Mouse (Mus musculus) small intestine, adult 2 months (tissue): ENCODE measurements around the gene Mmp25. TPM values are rescaled to one million over a fixed set of nuclear protein-coding genes. Genes with fewer than 3 reads are reported as not detected.

ENCODE experiments used
- H3K27ac ChIP-seq: fragments of 200-500 bp; 2 replicates; pipeline ENCODE4 v1.5.1; 2012; ENCODE audit warnings: low read depth, low read length, control low read depth, inconsistent platforms; ENCODE audit not compliant: insufficient read depth
- H3K27me3 ChIP-seq: fragments of 200-500 bp; 2 replicates; pipeline ENCODE4 v1.6.1; 2012; ENCODE audit warnings: mild to moderate bottlenecking, moderate library complexity, low read length, inconsistent platforms; ENCODE audit not compliant: control insufficient read depth, insufficient read depth
- H3K36me3 ChIP-seq: fragments of 200-500 bp; 2 replicates; pipeline ENCODE4 v1.6.1; 2012; ENCODE audit warnings: mild to moderate bottlenecking, low read length, control low read depth, inconsistent platforms; ENCODE audit not compliant: control insufficient read depth, insufficient read depth
- H3K4me1 ChIP-seq: fragments of 200-500 bp; 2 replicates; pipeline ENCODE4 v1.6.1; 2012; ENCODE audit warnings: low read length, inconsistent platforms, mixed read lengths; ENCODE audit not compliant: control insufficient read depth, insufficient read depth, insufficient read length
- H3K4me3 ChIP-seq: fragments of 200-500 bp; 2 replicates; pipeline ENCODE4 v1.5.1; 2012; ENCODE audit warnings: low read depth, mild to moderate bottlenecking, control low read depth, inconsistent platforms, low read length, moderate library complexity
- CTCF ChIP-seq: fragments of 200-500 bp; IDR thresholded peaks from 2 replicates; pipeline ENCODE4 v1.5.1; 2012; ENCODE audit warnings: low read depth, mild to moderate bottlenecking, control low read depth, inconsistent platforms, low read length, moderate library complexity, mixed read lengths; ENCODE audit not compliant: insufficient replicate concordance, insufficient read length; ENCODE audit errors: extremely low read depth
- POLR2A ChIP-seq: fragments of 200-500 bp; IDR thresholded peaks from 2 replicates; pipeline ENCODE4 v1.6.1; 2012; ENCODE audit warnings: low read depth, mild to moderate bottlenecking, control low read depth, inconsistent platforms, low read length, moderate library complexity
- WGBS: fragments of 180-500 bp; shearing (Covaris S2); methylation state at CpG from one replicate; pipeline ENCODE4 v1.1.7; 2018; 5-methylcytosine and 5-hydroxymethylcytosine counted together
- polyA plus RNA-seq: library from polyadenylated mRNA; depleted of rRNA; stranded (reverse); fragments of >200 nt; gene quantifications from 2 replicates; pipeline ENCODE4 v1.2.3, GENCODE M21; 2012; rRNA removed

Mmp25 gene
- polyA plus RNA-seq, 1 experiment: 1.5 TPM

DNA sequence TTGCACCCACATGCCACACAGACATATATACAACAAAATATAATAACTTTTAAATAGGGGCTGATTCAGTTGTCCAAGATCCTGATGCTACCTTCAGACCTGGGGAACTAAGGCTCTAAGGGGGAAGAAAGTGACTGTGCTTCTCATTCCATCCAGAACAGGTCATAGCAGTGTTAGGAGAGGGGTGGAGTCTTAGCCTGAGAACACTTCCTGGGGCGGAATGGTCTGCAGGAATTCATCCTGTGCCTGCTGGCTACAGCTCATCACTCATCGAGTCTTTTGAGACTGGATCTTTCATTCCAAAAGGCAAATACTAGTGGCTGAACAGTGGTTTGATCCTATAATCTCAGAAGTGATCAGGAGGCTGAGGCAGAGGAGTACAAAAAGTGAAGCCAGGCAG is 57.8 kb downstream of the Mmp25 start:
- 66% methylated on average over 2 of the region's 2 CpGs for WGBS
- Histone ChIP-seq H3K4me3 (no peak overlapping the region), H3K4me1 (peaks cover 2% of the 10 kb centered on the region; the same call in 1 of the 2 replicates), H3K27ac (no peak overlapping the region), H3K36me3 (no peaks in the 10 kb centered on the region), H3K27me3 (no peaks in the 10 kb centered on the region)
- TF ChIP-seq POLR2A (no peak), CTCF (no peak)

DNA sequence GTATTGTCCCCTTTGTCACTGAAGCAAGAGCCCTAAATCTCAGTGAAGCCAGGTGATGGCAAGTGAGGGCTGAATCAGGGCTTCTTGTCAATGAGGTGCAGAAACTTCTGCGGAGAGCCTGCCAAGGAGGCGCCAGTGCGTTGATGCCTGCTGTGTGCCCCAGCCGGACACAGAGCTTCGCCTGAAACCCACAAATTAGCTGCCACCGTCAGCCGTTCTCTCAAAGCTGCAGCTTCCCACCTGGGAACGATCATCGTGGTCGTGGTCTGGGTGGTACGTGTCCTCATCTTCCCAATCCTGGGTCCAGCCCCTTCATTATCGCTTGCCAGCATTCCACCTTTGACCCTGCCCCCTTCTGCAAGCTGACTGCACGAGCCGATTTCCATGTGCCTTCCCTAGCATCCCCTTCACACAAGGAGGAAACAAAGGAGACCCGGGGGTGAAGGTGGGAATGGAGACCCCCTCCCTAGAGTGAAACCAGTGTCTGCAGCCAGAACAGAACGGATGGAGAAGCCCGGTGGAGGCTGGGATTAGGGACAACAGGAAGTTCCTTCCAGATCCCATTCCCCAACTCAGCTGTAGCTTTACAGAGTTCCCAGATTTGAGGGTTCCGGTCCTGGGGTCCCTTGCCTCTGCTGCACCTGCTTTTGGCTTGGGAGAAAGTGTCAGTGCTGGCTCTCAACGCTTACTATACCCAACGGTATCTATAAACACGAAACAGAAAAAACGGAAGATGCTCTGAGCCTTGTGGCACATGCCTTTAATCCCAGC is 59.2 kb downstream of the Mmp25 start:
- Histone ChIP-seq H3K36me3 (no peaks in the 10 kb centered on the region), H3K4me3 (peak overlapping the region; percentile 71), H3K27me3 (no peaks in the 10 kb centered on the region), H3K4me1 (peaks cover 2% of the 10 kb centered on the region; the same call in 1 of the 2 replicates), H3K27ac (no peak overlapping the region)
- TF ChIP-seq CTCF: no peak
- TF ChIP-seq POLR2A: peak; percentile 13; the same call in 1 of the 2 replicates
- 2% methylated on average over 22 of the region's 22 CpGs for WGBS

DNA sequence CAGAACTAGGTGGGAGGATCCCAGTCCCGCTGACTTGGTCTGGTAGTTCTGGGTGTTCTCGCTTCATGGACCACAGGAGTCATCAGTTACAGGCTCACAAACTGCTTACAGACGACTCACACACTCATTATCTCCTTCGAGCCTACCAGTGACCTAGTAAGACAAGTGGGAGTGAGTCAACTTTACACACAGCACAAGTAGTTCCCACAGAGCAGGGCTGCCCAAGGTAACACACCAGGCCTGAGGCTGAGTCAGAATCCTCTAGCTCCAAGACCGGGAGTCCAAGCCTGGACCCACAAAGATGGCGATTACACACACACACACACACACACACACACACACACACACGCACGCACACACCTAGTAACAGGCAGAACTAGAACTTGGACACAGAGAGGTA is 60.3 kb downstream of the Mmp25 start:
- H3K36me3 ChIP-seq: no peaks in the 10 kb centered on the region
- H3K27me3 ChIP-seq: no peaks in the 10 kb centered on the region
- no peak for TF ChIP-seq POLR2A
- TF ChIP-seq CTCF: no peak
- H3K27ac ChIP-seq: no peak overlapping the region
- 76% methylated on average over 8 of the region's 8 CpGs for WGBS
- H3K4me3 ChIP-seq: no peak overlapping the region
- H3K4me1 ChIP-seq: peaks cover 2% of the 10 kb centered on the region; the same call in 1 of the 2 replicates

Other genes with a start within 250 kb of the Mmp25 start
- gene Vmn2r117, start 165.6 kb downstream of the Mmp25 start, polyA plus RNA-seq: not detected in 2 replicates
- gene Zfp213, start 81.0 kb downstream of the Mmp25 start, polyA plus RNA-seq: 6.4 and 7.8 TPM in 2 replicates
- 5.4 and 6.8 TPM in 2 replicates for gene Zfp13, start 45.8 kb downstream of the Mmp25 start, polyA plus RNA-seq
- gene Zscan10, start 44.4 kb downstream of the Mmp25 start, polyA plus RNA-seq: not detected in 2 replicates
- 5.2 and 6.0 TPM in 2 replicates for gene Bicdl2, start 15.2 kb upstream of the Mmp25 start, polyA plus RNA-seq
- 106 and 251 TPM in 2 replicates for gene Hcfc1r1, start 28.3 kb upstream of the Mmp25 start, polyA plus RNA-seq
- 12.4 and 19.8 TPM in 2 replicates for gene Thoc6, start 28.6 kb upstream of the Mmp25 start, polyA plus RNA-seq
- 27.9 and 30.9 TPM in 2 replicates for gene Tnfrsf12a, start 32.2 kb upstream of the Mmp25 start, polyA plus RNA-seq
- gene Cldn6, start 34.0 kb upstream of the Mmp25 start, polyA plus RNA-seq: 0.10 and 0.95 TPM in 2 replicates
- gene Cldn9, start 38.7 kb upstream of the Mmp25 start, polyA plus RNA-seq: 0.10 and 1.5 TPM in 2 replicates
- gene 1520401A03Rik, start 77.5 kb upstream of the Mmp25 start, polyA plus RNA-seq: not detected in 2 replicates
- gene Pkmyt1, start 81.1 kb upstream of the Mmp25 start, polyA plus RNA-seq: 25.0 and 42.3 TPM in 2 replicates
- gene Paqr4, start 95.6 kb upstream of the Mmp25 start, polyA plus RNA-seq: 112 and 152 TPM in 2 replicates
- gene Kremen2, start 100.6 kb upstream of the Mmp25 start, polyA plus RNA-seq: 1.5 and 2.9 TPM in 2 replicates
- gene Flywch1, start 126.3 kb upstream of the Mmp25 start, polyA plus RNA-seq: 16.5 and 34.1 TPM in 2 replicates
- 6.3 and 6.6 TPM in 2 replicates for gene Flywch2, start 140.8 kb upstream of the Mmp25 start, polyA plus RNA-seq
- 197 and 439 TPM in 2 replicates for gene Srrm2, start 145.3 kb upstream of the Mmp25 start, polyA plus RNA-seq
- gene Elob, start 183.9 kb upstream of the Mmp25 start, polyA plus RNA-seq: 352 and 591 TPM in 2 replicates
- 0.27 and 0.77 TPM in 2 replicates for gene Prss33, start 190.8 kb upstream of the Mmp25 start, polyA plus RNA-seq
- 166 and 292 TPM in 2 replicates for gene Prss32, start 198.6 kb upstream of the Mmp25 start, polyA plus RNA-seq
- 0.56 and 3.4 TPM in 2 replicates for gene Prss41, start 198.9 kb upstream of the Mmp25 start, polyA plus RNA-seq
- gene Prss21, start 222.8 kb upstream of the Mmp25 start, polyA plus RNA-seq: not detected in 2 replicates
- gene Dcpp1, start 235.6 kb upstream of the Mmp25 start, polyA plus RNA-seq: not detected in 2 replicates
- gene Dcpp2, start 235.6 kb upstream of the Mmp25 start, polyA plus RNA-seq: not detected in 2 replicates